Mouse (Mus musculus) forelimb bud, embryonic 11.5 days (tissue): Measurements from ENCODE around the gene Prkca.
A peak's percentile ranks its signal among the peaks of the same experiment; 100 is the strongest.
"Not testable (repeated sequence)": the region's sequence is repeated elsewhere in the genome, so short reads cannot be mapped to it uniquely, and the experiment has no call there.

Source experiments
- DNase-seq: peaks from one replicate; pipeline ENCODE4 v3.0.0-alpha.2; 2012; ENCODE audit warnings: low read depth, low spot score

Gene Prkca

GRCm38 (mm10) chr11:108118814-108119213 is 224.9 kb downstream of the Prkca start:
- no peak for DNase-seq

GRCm38 (mm10) chr11:108118221-108118620 is 225.5 kb downstream of the Prkca start:
- no peak for DNase-seq

- DNase-seq = no peak
Measured at GRCm38 (mm10) chr11:108117360-108118050, 226.2 kb downstream of the Prkca start.

- DNase-seq = no peak
Measured at GRCm38 (mm10) chr11:108114091-108114490, 229.6 kb downstream of the Prkca start.

- DNase-seq = no peak
Measured at GRCm38 (mm10) chr11:108112437-108112836, 231.3 kb downstream of the Prkca start.

- no peak for DNase-seq
Measured at GRCm38 (mm10) chr11:108104085-108104484, 239.6 kb downstream of the Prkca start.

GRCm38 (mm10) chr11:108101280-108101950 is 242.3 kb downstream of the Prkca start:
- DNase-seq = peak; percentile 5

- no peak for DNase-seq
Measured at GRCm38 (mm10) chr11:108098306-108098705, 245.4 kb downstream of the Prkca start.

- no peak for DNase-seq
Measured at GRCm38 (mm10) chr11:108094796-108095195, 248.9 kb downstream of the Prkca start.

GRCm38 (mm10) chr11:108093248-108093647 is 250.5 kb downstream of the Prkca start:
- DNase-seq = no peak

GRCm38 (mm10) chr11:108091238-108091637 is 252.5 kb downstream of the Prkca start:
- DNase-seq = no peak

- DNase-seq = no peak
Measured at GRCm38 (mm10) chr11:108090706-108091105, 253.0 kb downstream of the Prkca start.

GRCm38 (mm10) chr11:108088063-108088462 is 255.7 kb downstream of the Prkca start:
- no peak for DNase-seq

GRCm38 (mm10) chr11:108087105-108087700 is 256.5 kb downstream of the Prkca start:
- DNase-seq = not testable (repeated sequence)

- DNase-seq = no peak
Measured at GRCm38 (mm10) chr11:108082673-108083072, 261.1 kb downstream of the Prkca start.

GRCm38 (mm10) chr11:108079946-108080650 is 263.6 kb downstream of the Prkca start:
- DNase-seq = no peak

GRCm38 (mm10) chr11:108079454-108079853 is 264.3 kb downstream of the Prkca start:
- DNase-seq = no peak

- DNase-seq = no peak
Measured at GRCm38 (mm10) chr11:108077514-108077913, 266.2 kb downstream of the Prkca start.

- no peak for DNase-seq
Measured at GRCm38 (mm10) chr11:108072606-108073243, 271.0 kb downstream of the Prkca start.

- no peak for DNase-seq
Measured at GRCm38 (mm10) chr11:108071230-108071629, 272.5 kb downstream of the Prkca start.

GRCm38 (mm10) chr11:108070038-108070437 is 273.7 kb downstream of the Prkca start:
- DNase-seq = no peak

GRCm38 (mm10) chr11:108068430-108068829 is 275.3 kb downstream of the Prkca start:
- DNase-seq = no peak
